Mouse (Mus musculus) CD4-positive, CD25-positive, alpha-beta regulatory T cell, adult 2 months (primary cell): ENCODE results near the gene Adam1b.
"Not testable (repeated sequence)": the region's sequence is repeated elsewhere in the genome, so short reads cannot be mapped to it uniquely, and the experiment has no call there.

ENCODE experiments used
- DNase-seq: peaks from one replicate; pipeline ENCODE4 v3.0.0-alpha.2; 2012; ENCODE audit warnings: low read depth, low spot score

Adam1b gene

DNA sequence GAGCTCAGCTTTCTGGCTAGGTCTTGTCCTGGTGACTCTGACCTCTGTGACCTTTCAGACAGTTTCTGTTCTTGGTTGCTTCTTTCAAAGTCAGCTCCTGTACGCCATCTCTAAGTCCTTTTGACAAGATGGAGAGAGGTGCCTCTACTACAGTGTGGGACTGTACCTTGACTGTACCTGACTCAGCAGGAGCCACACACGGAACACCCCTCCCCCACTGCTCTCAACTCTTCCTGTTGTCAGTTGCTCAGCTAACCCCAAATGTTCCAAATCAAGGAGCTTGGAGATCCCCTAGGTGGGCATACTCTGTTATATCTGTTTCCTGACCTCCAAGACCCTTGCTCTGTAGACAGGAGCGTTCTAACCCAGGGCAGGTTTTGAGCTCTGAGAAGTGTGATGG, at the start of gene Adam1b:
TSS of gene Adam1b (minus strand) at position 205 of the 400 bp plus-strand sequence.
- DNase-seq: peak; percentile 5

DNA sequence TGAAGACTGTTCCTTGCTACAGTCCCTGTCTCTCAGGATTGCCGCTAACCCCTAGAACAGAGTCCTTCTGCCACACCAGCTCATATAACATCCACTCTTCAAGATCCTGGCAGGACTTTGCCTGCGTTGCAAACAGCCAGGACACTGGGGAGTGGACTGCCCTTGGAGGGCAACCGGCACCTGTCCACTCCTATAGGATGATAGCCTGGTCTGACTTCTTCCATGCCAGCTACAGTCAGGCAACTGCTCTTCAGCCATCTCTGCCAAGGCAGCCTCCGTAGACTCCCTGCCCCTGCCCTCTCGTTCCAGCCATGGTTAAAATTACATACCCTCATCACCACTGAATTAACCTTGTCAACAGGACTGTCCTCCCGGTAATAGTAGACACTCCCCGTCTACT, 46.0 kb upstream of the Adam1b start:
- no peak for DNase-seq

DNA sequence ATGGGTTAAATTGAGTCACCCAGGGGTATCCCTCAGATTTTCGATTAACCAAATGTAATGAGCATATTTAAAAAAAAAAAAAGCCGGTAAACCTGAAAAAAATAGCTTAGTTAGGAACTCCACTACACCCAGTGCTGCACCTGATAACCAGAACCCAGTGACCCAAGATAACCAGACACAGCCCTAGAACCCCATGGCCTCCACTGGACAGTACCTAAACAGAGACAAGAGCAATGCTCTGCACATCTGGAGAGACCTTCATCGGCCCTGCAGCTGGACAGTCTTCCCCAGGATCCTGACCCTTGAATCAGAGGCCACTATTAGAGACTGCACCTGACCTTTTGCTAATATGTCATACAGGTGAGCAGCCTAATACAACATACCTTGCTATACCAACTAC, 43.8 kb upstream of the Adam1b start:
- no peak for DNase-seq

DNA sequence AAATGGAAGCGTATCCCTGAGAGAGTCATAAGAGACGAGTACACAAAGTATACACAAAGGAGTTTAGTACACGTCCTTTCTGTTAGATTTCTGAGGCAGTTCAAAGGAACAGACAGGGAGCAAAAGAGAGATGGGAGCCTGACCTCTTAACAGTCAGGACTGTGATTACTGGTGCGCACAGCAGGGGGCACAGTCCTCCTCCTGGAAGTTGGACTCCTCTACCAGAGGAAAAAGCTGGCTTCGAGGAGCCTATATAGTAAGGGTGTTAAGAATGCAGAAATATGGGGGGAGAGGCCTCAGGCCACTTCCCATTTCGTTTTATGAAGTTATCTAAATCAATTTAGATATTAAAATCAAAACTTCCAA, 43.3 kb upstream of the Adam1b start:
- DNase-seq: peak; percentile 72

DNA sequence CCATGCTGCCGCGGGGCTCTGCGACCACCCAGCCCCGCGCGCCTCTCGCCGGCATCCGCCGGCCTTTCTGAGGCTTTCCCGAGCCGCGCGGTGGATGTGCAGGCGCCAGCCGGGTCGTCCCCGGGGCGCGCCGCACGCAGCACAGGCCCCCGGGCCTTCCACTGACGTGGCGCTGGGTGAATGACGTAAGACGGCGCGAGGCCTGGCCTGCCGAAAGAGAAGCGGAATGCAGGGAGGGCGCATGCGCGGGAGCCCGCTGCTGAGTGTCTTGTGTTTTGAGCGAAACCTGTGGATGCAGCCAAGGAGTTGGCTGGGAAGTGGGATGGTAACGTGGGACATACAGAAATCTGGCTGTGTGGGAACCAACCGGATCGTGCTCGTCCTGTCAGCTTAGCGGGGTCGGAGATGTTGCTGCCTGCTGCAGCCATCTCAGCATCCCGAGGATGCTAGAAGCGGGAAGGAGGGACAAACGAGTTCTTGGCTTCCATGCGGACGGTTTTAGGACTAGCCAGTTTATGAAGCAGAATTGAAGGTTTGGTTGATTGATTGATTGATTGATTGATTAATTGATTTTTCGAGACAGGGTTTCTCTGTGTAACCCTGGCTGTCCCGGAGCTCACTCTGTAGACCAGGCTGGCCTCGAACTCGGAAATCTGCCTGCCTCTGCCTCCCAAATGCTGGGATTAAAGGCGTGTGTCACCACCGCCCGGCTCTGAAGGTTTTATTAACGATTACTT, 42.7 kb upstream of the Adam1b start, which contains the start of gene Mapkapk5:
TSS of gene Mapkapk5 (minus strand) at position 113 of the 737 bp plus-strand sequence.
- peak; percentile 98 for DNase-seq

DNA sequence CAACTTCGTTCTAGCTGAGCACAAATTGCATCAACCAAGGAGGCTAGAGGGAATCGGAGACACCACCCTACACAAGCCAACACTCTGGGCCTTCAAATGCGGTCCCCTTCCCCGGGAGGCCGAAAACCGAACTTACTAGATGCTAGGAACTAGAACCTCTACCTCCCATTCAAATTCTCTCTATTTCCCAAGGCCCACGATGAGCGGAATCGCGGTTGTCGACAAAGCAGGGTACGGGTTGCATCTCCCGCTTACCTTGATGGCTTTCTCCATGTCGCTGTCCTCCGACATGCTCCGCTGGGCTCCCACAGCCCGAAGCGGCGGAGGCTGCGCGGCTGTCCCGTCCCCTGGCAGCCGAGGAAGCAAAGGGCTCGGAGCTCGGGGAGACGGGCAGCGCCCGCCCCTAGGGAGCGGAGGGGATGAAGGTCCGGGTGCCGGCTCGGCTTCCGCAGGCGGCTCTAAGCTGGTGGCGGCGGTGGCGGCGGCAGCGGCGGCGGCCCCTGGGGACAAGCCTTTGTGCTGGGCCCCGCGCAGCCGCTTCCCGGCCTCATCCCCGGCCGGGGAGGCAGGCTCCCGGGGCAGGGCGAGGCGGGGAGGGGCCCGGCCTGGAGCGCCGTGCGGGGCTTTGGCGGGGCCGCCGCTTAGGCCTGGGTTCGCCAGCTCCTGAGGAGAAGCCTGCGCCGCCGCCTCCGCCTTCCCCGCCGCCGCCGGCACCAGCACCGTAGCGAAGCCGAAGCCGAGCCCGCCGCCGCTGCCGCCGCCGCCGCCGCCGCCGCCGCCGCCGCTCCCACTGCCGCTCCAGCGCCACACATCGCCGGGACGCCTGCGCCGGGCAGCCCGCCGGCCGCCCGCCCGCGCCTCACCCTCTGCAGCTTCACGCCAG, 41.9 kb upstream of the Adam1b start, which contains the start of the genes Adam1a and Gm42878:
TSS of gene Adam1a (minus strand) at position 573 of the 883 bp plus-strand sequence.
TSS of gene Gm42878 (minus strand) at position 573 of the 883 bp plus-strand sequence.
- DNase-seq: no peak

DNA sequence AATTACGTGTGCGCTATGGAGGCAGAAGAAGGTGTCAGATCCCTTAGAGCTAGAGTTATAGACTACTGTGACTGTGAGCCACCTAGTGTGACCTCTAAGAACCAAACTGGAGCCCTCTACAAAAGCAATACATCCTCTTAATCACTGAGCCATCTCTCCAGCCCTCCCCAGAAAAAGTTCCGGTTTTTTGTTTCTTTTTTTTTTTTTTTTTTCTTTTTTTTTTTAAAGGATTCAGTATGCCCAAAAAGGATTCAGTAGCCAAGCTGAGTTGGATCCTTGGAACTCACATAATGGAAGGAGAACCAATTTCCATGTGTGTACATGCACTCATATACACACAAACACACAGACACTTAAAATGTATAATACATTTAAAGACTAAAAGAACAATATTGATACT, 40.1 kb upstream of the Adam1b start:
- no peak for DNase-seq

DNA sequence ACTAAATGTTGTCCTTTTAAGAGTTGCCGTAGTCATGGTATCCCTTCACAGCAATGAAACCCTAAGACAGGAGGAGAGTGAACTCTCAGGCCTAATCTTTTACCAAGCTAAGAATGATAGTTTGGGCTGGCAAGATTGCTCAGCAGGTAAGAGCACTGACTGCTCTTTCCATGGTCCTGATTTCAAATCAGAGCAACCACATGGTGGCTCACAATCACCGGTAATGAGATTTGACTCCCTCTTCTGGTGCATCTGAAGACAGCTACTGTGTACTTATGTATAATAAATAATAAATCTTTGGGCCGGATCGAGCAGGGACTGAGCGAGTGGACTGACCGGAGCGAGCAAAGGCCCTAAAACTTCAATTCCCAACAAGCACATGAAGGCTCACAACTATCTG, 38.0 kb upstream of the Adam1b start:
- DNase-seq: peak; percentile 22

DNA sequence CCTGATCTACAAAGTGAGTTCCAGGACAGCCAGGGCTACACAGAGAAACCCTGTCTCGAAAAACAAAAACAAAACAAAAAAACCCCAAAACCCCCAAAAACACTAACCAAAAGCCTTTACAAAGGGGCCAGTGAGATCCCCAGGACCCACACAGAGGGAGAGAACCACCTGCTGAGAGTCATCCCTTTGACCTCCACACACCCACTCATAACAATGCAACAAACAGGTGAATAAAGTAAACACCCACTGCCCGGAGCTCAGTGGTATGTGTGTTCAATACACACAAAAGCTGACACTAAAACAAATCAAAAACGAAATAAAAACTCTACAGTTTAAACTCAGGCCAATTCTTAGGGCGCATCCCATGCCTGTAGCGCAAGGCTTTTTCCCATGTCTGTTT, 36.8 kb upstream of the Adam1b start:
- no peak for DNase-seq

DNA sequence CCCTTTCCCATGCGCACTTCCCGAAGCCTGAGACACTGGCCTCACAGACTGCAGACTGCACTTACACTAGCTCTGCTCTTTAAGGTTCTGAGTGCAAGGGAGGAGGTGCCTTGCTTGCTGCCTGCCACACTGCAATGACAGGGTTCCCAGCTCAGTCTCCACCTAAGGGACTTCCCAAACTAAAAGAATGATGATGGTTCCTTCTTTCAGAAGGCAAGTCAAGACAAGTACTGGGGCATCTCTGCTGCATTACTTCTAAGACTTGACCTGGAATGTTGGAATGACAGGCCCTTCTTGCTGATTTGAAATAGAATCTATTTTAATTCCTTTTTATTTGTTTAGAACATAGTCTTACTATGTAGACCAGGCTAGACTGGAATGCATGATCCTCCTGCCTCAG, 34.4 kb upstream of the Adam1b start:
- DNase-seq: no peak

DNA sequence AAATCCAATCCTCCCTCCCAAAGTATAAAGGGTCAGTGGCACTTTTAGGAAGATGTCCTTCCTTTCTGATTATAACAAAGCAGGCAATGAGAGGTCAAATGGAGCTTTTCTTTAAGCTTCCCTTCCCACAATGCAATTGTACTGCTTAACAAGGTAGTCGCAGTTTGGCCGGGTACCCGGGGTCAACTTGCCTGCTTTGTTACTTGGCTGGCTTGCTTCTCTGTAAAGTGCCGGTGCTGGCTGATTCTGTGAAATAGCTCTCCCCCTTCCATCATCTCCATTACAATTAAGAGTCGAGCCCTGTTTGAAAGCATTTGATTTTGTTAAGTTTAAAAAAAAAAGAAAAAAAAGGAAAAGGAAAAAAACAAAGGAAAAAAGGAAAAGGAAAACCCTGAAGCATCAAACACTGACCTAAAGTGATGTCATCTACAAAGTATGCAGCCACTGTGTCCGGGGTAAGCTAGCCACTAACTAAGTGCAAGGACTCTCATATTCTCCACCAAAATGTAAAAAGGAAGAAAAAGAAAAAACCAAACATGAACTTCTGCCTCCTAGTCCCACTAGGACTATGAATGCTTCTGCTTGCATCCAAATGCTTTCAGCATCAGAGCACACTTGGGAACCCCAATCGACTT, 33.8 kb upstream of the Adam1b start:
- no peak for DNase-seq

DNA sequence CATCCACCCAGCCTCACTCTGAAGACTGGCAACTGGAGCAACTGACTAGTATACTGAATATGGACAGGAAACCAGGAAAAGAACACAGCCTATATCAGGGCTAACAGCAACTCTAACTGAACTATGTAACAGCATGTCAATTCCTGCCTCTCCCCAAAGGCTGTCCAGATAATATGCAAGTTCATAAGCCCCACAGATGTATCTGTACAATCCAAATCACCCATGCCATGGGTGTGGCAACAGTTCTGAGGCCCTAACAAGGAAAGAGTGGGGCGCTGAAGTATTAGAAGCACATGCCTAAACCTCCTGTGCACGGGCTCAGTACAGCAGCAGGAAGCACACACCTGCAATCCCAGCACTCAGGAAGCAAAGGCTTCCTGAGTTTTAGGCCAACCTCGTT, 31.9 kb upstream of the Adam1b start:
- DNase-seq: no peak

DNA sequence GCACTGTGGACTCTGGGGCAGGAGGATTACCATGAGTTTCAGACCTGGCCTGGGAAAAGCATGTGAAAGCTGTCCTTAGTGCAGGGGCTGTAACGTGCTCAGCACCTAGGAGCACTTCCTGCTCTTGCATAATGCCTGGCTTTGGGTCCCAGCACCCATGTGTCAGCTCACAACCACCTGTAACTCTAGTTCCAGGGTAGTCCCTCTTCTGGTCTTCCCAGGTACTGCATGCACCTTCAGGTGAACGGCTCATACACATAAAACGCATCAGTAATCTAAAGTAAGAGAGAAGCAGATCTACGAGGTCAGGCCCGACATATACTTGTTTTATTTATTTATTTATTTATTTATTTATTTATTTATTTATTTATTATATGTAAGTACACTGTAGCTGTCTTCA, 31.3 kb upstream of the Adam1b start:
- DNase-seq: peak; percentile 55

DNA sequence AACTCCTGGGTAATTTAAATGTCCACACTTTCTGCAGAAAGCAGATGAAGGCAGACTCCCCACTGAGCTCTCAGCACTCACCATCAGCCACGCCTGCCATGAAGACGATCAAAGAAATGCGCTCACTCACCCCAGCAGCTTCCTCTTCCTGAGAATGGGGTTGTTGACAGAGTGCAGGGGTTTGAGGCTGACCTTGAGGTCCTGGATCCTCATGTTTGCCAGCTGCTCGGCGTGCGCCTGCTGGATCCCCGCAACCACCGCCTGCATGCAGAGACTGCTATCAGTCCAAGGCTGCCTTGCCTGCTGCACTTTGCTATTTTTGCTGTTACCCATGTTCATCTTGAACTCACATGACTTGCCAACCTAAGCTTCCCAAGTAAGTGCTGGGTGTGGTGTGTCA, 23.7 kb upstream of the Adam1b start:
- no peak for DNase-seq

DNA sequence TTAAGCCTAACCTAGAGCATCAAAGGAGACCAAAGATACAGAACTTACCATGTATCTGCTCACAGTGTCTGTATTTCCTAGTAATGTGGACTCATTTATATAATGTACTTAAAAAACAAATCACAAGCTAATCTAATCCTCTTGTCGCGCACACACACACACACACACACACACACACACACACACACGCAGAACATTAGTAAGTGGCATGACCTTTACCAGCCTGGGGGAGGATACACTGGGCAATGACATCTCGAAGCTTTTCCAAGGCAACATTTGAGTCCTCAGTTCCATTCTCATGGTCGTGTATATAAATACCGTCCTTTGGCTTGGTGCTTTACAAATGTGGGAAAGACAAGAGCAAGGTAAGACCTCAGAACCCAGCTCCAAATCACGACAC, 23.3 kb upstream of the Adam1b start:
- no peak for DNase-seq

DNA sequence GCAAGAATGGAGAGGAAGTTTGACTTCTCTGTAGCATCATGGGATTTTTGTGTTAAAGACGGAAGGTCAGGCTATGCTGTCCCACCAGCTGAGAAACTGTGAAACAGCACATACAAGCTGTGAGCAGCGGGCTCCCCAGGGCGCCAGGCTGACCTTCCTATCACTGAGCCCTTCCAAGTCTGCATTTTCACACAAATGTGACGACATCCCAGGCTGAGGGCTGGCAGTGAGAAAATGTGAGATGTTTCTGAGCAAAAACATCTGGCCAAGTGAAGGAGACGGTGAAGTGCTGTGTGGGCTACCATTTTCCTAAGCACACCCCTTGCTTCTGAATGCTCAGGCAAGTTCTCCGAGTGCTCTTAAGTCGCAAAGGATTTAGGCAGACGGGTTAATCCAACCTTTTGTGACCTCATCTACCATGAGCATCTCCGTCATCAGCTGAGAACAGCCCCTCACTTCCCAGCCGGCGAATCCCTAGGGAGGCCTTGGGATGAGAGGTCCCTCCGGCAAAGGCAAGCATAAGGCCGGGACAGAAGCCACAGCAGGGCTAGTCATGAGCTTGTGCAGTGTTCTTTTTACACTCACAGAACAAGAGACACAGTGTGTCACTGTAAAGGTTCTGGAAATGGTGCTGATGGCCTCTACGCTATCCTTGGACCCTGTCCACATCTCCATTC, 22.7 kb upstream of the Adam1b start:
- no peak for DNase-seq

DNA sequence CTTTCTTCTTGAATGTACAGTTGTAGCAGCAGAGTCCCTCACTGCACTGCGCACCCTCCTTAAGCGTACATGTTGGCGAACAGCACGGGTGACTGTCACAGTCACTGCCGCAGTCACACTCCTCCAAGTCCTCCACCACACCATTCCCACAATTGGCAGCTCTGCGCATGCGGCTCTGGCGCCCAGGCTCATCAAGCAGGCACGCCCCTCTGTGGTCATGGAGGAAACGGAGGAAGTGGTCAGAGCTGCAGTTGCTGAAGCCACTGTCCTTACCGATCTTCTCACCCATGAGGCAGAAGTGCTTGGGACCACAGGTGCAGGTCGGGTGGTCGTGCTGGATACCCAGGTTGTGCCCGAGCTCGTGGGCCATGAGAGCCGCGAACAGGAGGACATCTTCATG, 16.5 kb upstream of the Adam1b start:
- DNase-seq: not testable (repeated sequence)

DNA sequence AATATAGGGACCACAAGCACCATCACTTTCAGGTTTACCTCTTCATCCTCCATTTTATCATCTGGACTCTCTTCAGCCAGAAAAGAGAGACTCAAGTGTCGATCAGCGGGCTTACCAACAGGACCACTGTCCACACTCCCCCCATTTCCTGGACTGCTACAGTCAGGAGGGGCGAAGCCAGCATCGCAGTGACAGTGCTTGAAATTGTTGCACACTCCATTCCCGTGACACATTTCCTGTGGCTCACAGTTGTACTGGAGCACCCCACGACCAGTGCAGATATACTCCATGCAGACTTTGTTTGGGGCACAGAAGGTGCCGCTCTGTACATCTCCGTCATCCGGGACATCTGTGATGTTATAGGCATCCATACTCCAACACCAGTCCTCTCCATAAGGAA, 15.7 kb upstream of the Adam1b start:
- DNase-seq: no peak

DNA sequence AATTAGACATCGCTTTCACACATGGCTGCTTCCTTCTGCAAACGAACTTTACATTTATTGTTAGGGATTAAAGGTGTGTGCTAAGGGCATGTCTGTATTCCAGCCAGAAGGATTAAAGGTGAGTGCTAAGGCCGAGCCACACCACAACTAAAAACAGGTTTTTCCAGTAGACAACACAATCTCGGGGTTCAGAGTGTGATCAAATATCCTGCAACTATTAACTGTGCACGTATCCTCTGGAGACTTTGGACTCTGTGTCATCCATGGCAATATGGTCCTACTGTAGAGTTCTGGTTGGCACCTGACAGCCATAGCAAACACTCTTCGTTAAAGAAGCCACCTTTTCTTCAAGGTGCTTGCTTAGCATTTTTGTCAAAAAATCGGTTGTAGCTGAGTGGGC, 6.8 kb upstream of the Adam1b start:
- no peak for DNase-seq

DNA sequence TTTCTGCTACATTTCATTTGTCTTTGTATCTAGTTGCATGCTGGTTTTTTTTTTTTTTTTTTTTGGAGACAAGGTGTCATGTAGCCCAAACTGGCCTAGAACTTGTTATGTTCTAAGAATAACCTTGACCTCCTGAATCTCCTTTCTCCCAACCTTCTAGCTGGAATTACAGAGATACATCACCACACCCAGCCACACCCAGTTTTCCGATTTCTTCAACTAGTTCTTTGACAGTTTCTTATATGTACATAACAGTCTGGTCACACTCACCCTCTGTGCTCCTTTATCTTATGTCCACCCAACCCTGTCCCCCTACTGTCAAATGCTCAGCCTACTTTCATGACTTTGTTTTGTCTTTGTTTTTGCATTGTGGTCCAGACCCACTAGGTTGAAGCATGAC, 3.6 kb upstream of the Adam1b start:
- no peak for DNase-seq

DNA sequence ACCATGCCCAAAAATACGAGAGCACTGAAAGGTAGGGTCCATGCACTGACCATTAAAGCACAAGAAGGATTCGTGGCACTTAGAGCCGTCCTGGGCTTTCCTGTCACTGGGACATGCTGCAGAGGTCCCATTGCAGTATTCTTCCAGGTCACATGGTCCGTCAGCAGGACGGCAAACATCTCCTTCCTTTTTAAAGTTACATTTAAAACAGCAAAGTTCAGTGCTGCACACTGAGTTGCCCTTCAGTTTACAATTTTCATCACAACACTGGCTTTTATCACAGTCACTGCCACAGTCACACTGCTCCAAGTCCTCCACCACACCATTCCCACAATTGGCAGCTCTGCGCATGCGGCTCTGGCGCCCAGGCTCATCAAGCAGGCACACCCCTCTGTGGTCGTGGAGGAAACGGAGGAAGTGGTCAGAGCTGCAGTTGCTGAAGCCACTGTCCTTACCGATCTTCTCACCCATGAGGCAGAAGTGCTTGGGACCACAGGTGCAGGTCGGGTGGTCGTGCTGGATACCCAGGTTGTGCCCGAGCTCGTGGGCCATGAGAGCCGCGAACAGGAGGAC, 1.7 kb downstream of the Adam1b start:
- not testable (repeated sequence) for DNase-seq
